1 mouse cellular context compared by ENCODE assay signal in the genomic region with DNA sequence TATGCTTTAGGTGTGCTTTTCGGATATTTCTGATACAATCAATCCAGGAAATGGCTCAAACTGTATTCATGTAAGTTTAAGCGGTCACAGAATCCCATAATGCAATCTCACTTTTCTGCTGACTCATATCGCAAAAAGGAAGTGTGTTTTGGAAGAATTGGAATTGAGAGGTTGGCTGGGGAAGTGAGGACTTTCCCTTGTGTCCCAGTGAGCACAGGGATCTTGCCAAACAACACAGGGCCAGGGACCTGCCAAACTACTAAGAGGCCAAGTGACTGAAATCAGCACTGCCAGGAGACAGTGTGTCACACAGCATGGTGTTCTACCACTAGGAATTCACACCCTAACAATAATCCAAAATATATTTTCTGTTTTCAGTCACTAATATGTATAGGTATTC.
TF ChIP-seq lines count a peak whose summit lies in the region.

No protein-coding gene starts in this region.

TF ChIP-seq in CH12.LX, 34 proteins besides CTCF, POLR2A, EP300 and RAD21:
- 0 out of 2 replicates have a peak, but pooled peaks have one; percentile 13 for TF ChIP-seq MAFK (IDR thresholded peaks at IDR 0.05; ENCODE audit: insufficient replicate concordance, low read length)
- no peak for TF ChIP-seq MYC (IDR thresholded peaks at IDR 0.05; ENCODE audit: low read depth, low read length)
